Mouse (Mus musculus) liver, embryonic 14.5 days (tissue): ENCODE data around the gene Ramac. TPM values are rescaled to one million over a fixed set of nuclear protein-coding genes. Genes with fewer than 3 reads are reported as not detected.
A peak's percentile ranks its signal among the peaks of the same experiment; 100 is the strongest.

Experiments used
- ATAC-seq: fragments of 200-750 bp; cut with Nextera tagmentation; 2 replicates; pipeline ENCODE4 v1.8.0; 2017; ENCODE audit warnings: moderate number of reproducible peaks, mild to moderate bottlenecking, moderate library complexity; ENCODE audit not compliant: insufficient read depth
- DNase-seq, 3 experiments: peaks; one replicate each; pipeline ENCODE4 v3.0.0-alpha.2; 2012 to 2013; ENCODE audit warnings: low read depth in 3 of 3, low spot score in 3 of 3
- H3K27ac ChIP-seq: fragments of 300-500 bp; sonication (generic); 2 replicates; pipeline ENCODE4 v1.5.1; 2014; ENCODE audit warnings: moderate library complexity, mild to moderate bottlenecking, control low read depth, inconsistent platforms
- H3K27me3 ChIP-seq: fragments of 300-500 bp; sonication (generic); 2 replicates; pipeline ENCODE4 v1.6.1; 2014; ENCODE audit warnings: mild to moderate bottlenecking, low read length, moderate library complexity; ENCODE audit not compliant: control insufficient read depth, insufficient read depth
- H3K36me3 ChIP-seq: fragments of 300-500 bp; sonication (generic); replicated peaks from 2 replicates; pipeline ENCODE4 v1.6.1; 2014; ENCODE audit warnings: low read depth; ENCODE audit not compliant: control insufficient read depth, insufficient read depth
- H3K4me1 ChIP-seq, 2 experiments: fragments of 200-500 bp in 1 of 2; fragments of 300-500 bp in 1 of 2; sonication (generic) in 1 of 2; replicated peaks; 2 replicates each; pipeline ENCODE4 v1.6.1; 2012 to 2014; ENCODE audit warnings: antibody characterized with exemption in 1 of 2, inconsistent platforms in 1 of 2, low read length in 1 of 2; ENCODE audit not compliant: control insufficient read depth in 2 of 2, insufficient read depth in 2 of 2
- H3K4me2 ChIP-seq: fragments of 300-500 bp; sonication (generic); 2 replicates; pipeline ENCODE4 v1.6.1; 2014; ENCODE audit warnings: low read depth, mild to moderate bottlenecking, control low read depth, moderate library complexity
- H3K4me3 ChIP-seq, 2 experiments: fragments of 200-500 bp in 1 of 2; fragments of 300-500 bp in 1 of 2; sonication (generic) in 1 of 2; 2 replicates each; pipeline ENCODE4 v1.5.1; 2012 to 2014; ENCODE audit warnings: low read depth in 2 of 2, low read length in 2 of 2, mild to moderate bottlenecking in 2 of 2, control low read depth in 1 of 2, inconsistent platforms in 1 of 2, moderate library complexity in 1 of 2; ENCODE audit not compliant: insufficient read depth in 1 of 2
- H3K9ac ChIP-seq: fragments of 300-500 bp; sonication (generic); replicated peaks from 2 replicates; pipeline ENCODE4 v1.6.1; 2014; ENCODE audit warnings: mild to moderate bottlenecking, control low read depth, moderate library complexity
- H3K9me3 ChIP-seq: fragments of 300-500 bp; sonication (generic); 2 replicates; pipeline ENCODE4 v1.6.1; 2016; ENCODE audit warnings: low read length, mixed read lengths; ENCODE audit not compliant: control insufficient read depth
- CTCF ChIP-seq: IDR thresholded peaks from 2 replicates; pipeline ENCODE4 v1.5.1; 2016; ENCODE audit warnings: antibody characterized with exemption, low read depth, control low read depth
- EP300 ChIP-seq: IDR thresholded peaks from 2 replicates; pipeline ENCODE4 v1.6.1; 2016; ENCODE audit warnings: antibody characterized with exemption, low read depth
- WGBS: fragments of 180-500 bp; shearing (Covaris S2); extraction: QIAGEN DNeasy Blood & Tissue Kit; methylation state at CpG from one replicate; pipeline ENCODE4 v1.1.7; 2014; ENCODE audit not compliant: insufficient replicate concordance; 5-methylcytosine and 5-hydroxymethylcytosine counted together
- polyA plus RNA-seq, 2 experiments: library from polyadenylated mRNA; depleted of rRNA in 1 of 2; stranded (reverse) in 1 of 2; unstranded in 1 of 2; fragments of >200 nt; fragmentation: Nextera tagmentation in 1 of 2; extraction: Ambion mirVana in 1 of 2; gene quantifications; 2 replicates each; pipeline versions ENCODE4 v1.2.1 to v1.2.3; 2012 to 2014

Ramac gene
- polyA plus RNA-seq, 2 experiments, result 22.7 to 53.1 TPM

DNA sequence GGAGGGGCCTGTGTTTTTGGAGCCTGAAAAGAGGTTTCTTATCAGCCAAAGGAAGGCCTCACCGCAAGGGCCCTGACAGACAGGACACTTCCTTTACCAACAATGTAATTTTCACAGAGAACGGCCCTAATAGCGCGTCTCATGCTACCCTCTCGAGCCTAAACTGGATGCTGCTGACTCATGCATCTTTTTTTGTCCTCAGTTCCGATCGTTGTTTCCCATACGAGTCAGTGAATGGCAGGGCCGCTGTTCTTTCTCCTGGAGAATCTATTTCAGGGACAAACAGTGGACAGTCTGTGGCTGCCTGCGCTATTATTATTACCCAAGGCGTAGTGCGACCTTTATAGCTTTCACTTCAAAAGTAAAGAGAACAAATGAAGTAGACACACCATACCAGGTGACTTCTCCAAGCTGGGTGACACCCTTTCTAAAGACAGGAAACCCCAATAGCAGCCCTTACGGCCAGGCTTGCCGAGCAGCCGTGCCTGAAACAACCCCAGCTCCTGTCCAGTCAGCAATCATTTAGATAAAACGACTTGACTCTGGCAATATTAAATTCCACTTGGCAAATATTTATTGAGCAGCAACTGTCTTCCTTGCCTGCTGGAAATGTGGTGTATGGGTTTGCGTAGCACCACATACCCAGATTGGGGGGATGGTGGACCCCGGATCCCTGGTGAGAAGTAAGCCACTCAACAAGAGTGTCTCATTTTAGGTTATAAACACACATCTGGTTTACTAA lies 36.6 kb upstream of the Ramac start:
- ATAC-seq, result peak; percentile 58; the same call in 1 of the 2 replicates
- TF ChIP-seq CTCF (no peak), EP300 (no peak)
- peak overlapping the region; percentile 40 for H3K4me2 ChIP-seq
- DNase-seq, result no peak
- H3K27ac ChIP-seq, result no peak overlapping the region
- 19% methylated on average over 18 of the region's 18 CpGs for WGBS
- peaks cover 3 to 27% of the 10 kb centered on the region in 2 experiments for H3K4me1 ChIP-seq
- H3K36me3 ChIP-seq, result no peaks in the 10 kb centered on the region
- no peaks in the 10 kb centered on the region for H3K9me3 ChIP-seq
- H3K9ac ChIP-seq, result peak overlapping the region; percentile 14
- H3K27me3 ChIP-seq, result no peaks in the 10 kb centered on the region
- no peak overlapping the region for H3K4me3 ChIP-seq

DNA sequence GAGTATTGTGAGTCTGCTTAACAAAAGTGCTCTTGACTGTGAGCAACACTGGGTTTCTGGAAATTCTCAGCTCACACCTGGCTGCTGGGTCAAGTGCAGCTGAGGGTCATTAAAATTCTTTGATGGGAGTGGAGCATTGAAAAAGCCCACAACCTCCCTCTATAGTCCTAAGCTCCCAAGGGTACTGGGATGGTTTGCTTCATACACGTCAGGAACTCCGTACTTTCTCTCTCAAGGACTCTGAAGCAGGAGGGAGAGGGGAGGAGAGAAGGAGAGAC lies 36.1 kb upstream of the Ramac start:
- Histone ChIP-seq H3K4me1 (peaks cover 3 to 27% of the 10 kb centered on the region in 2 experiments), H3K4me3 (no peak overlapping the region), H3K9me3 (no peaks in the 10 kb centered on the region), H3K27me3 (no peaks in the 10 kb centered on the region), H3K4me2 (no peak overlapping the region), H3K36me3 (no peaks in the 10 kb centered on the region), H3K27ac (no peak overlapping the region), H3K9ac (no peak overlapping the region)
- WGBS, result 64% methylated on average over 2 of the region's 2 CpGs
- DNase-seq, result no peak
- no peak for ATAC-seq
- TF ChIP-seq CTCF (no peak), EP300 (no peak)

DNA sequence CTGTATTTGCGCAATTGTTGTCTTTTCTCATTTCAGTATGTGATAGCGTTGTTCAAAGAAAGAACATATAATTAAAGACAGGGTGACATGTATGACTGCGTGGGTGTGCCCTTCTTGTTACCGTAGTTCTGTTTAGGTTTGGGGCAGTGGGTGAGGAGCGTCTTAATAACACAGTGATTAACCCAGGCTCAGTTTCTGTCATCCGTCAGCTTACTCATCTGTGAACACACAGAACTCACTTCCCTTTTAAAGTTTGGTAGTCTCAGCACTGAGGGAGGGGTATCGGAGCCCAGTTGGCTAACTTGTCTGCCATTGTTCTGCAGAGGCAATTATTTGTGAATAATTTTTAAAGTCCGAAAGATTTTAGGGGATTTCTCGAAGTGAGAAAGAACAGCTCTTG lies 35.0 kb upstream of the Ramac start:
- no peaks in the 10 kb centered on the region for H3K9me3 ChIP-seq
- H3K4me2 ChIP-seq, result no peak overlapping the region
- H3K27me3 ChIP-seq, result no peaks in the 10 kb centered on the region
- no peak for DNase-seq
- H3K4me3 ChIP-seq, result no peak overlapping the region
- H3K36me3 ChIP-seq, result no peaks in the 10 kb centered on the region
- H3K9ac ChIP-seq, result no peak overlapping the region
- H3K27ac ChIP-seq, result no peak overlapping the region
- H3K4me1 ChIP-seq, result peaks cover 3 to 22% of the 10 kb centered on the region in 2 experiments
- WGBS, result 60% methylated on average over 9 of the region's 9 CpGs
- ATAC-seq, result no peak
- TF ChIP-seq EP300, result no peak
- TF ChIP-seq CTCF, result no peak

DNA sequence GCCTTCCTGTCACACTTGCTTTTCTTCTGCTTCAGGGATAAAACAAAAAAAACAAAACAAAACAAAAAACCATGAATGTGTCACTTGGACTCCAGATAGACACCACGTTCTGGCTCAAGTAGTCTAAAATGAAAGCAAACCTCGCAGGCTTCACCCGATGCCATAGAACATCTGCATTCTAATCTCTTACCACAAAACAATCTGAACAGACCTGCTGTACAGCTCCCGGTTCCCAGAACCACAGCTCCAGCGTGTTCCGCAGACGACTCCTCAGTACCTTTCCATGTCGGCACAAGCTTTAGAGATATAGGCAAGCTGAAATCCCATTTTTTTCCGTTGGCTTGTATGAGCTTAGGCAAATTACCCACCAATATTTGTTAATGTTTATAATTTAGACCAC lies 32.9 kb upstream of the Ramac start:
- no peaks in the 10 kb centered on the region for H3K27me3 ChIP-seq
- DNase-seq (no peak), ATAC-seq (no peak)
- peaks cover 3 to 22% of the 10 kb centered on the region in 2 experiments for H3K4me1 ChIP-seq
- TF ChIP-seq CTCF, result no peak
- 23% methylated on average over 9 of the region's 9 CpGs for WGBS
- no peak overlapping the region for H3K4me3 ChIP-seq
- H3K36me3 ChIP-seq, result no peaks in the 10 kb centered on the region
- H3K27ac ChIP-seq, result no peak overlapping the region
- H3K4me2 ChIP-seq, result peak overlapping the region; percentile 29
- no peak overlapping the region for H3K9ac ChIP-seq
- no peaks in the 10 kb centered on the region for H3K9me3 ChIP-seq

DNA sequence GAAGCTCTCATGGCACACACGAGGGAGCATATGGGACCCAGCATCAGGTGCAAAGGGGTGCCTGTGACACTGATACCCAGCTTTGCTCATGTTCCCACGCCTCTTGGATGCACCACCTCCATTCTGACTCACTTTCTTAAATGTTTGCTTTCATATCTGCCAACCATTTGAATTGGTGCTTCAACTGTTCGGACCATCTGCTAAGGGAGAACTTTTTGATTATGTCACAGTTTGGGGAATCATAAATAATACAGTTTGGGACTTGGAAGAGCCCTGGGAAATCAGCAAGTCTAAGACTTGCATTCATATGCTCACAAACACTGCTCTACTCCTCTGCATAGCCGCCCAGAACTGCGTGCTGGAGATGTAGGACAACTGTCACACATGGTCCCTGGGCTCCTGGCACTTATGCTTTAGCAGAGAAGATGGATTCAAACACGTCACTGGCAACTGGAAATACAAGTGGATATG lies 31.5 kb upstream of the Ramac start:
- H3K27me3 ChIP-seq, result no peaks in the 10 kb centered on the region
- no peak overlapping the region for H3K4me3 ChIP-seq
- DNase-seq (no peak), ATAC-seq (no peak)
- TF ChIP-seq CTCF, result no peak
- no peak overlapping the region for H3K9ac ChIP-seq
- H3K9me3 ChIP-seq, result no peaks in the 10 kb centered on the region
- no peak overlapping the region for H3K4me2 ChIP-seq
- no peaks in the 10 kb centered on the region for H3K36me3 ChIP-seq
- H3K27ac ChIP-seq, result no peak overlapping the region
- H3K4me1 ChIP-seq, result peaks cover 1 to 14% of the 10 kb centered on the region in 2 experiments
- 70% methylated on average over 6 of the region's 6 CpGs for WGBS
